Comparison of ENCODE assay signal across 14 mouse cellular contexts in the genomic region with DNA sequence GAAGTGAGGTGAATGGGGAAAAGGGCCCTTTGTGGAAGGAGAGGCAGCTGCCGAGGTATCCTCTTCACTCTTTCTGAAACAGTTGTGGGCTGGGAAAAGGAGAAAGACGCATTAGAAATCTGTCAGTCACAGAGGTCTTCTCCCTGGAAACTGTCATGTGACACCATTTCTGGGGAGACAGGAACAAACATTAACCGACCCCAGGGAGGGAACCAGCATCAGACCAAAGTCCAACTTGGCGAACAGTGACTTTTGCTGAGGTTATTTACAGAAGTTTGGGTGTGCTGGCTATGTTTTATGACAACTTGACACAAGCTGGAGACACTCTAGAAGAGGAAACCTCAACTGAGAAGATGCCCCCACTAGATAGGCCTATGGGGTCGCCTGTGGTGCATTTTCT.
"Had no signal": no experiment of that assay in that cellular context is flagged by ENCODE, and none has a peak within 500 bp of the region (broad histone marks: within the 10 kb centered on the region; RNA-seq: fewer than 3 reads in every experiment).

No protein-coding gene starts in this region.

- H3K9ac ChIP-seq: limb, embryonic 13.5 days; liver, embryonic 12.5 days; lung, embryonic 14.5 days; midbrain, embryonic 15.5 days; neural tube, embryonic 12.5 days had no signal

- H3K27me3 ChIP-seq: limb, embryonic 13.5 days; liver, embryonic 12.5 days; midbrain, embryonic 15.5 days; neural tube, embryonic 12.5 days had no signal

- H3K4me2 ChIP-seq: limb, embryonic 13.5 days; liver, embryonic 12.5 days; lung, embryonic 14.5 days; midbrain, embryonic 15.5 days; neural tube, embryonic 12.5 days had no signal

- H3K4me3 ChIP-seq: limb, embryonic 13.5 days; liver, embryonic 12.5 days; midbrain, embryonic 10.5 days; midbrain, embryonic 15.5 days; neural tube, embryonic 12.5 days had no signal

- H3K9me3 ChIP-seq: limb, embryonic 13.5 days; liver, embryonic 12.5 days; midbrain, embryonic 10.5 days; midbrain, embryonic 15.5 days; neural tube, embryonic 12.5 days had no signal

- DNase-seq: left cerebral cortex, postnatal 4 days; lung, embryonic 14.5 days; lung, postnatal 10 days; lung, postnatal 4 days; retina, postnatal 1 day; right cerebral cortex, postnatal 4 days; spleen, adult 18-20 months; thymus, adult 18-20 months; thymus, postnatal 14 days had no signal

- H3K27ac ChIP-seq: limb, embryonic 13.5 days; liver, embryonic 12.5 days; midbrain, embryonic 10.5 days; midbrain, embryonic 15.5 days; neural tube, embryonic 12.5 days had no signal

- ATAC-seq: liver, embryonic 12.5 days; midbrain, embryonic 15.5 days had no signal

- H3K36me3 ChIP-seq: limb, embryonic 13.5 days; liver, embryonic 12.5 days; midbrain, embryonic 10.5 days; midbrain, embryonic 15.5 days; neural tube, embryonic 12.5 days had no signal

- H3K4me1 ChIP-seq: limb, embryonic 13.5 days; liver, embryonic 12.5 days; midbrain, embryonic 10.5 days; midbrain, embryonic 15.5 days; neural tube, embryonic 12.5 days had no signal
